Mouse (Mus musculus) forebrain, embryonic 11.5 days (tissue): ENCODE measurements around the gene Phactr1. TPM values are rescaled to one million over a fixed set of nuclear protein-coding genes. Genes with fewer than 3 reads are reported as not detected.

ENCODE experiments used
- ATAC-seq: fragments of 200-750 bp; cut with Nextera tagmentation; replicated peaks from 2 replicates; pipeline ENCODE4 v1.8.0; 2017; ENCODE audit warnings: moderate TSS enrichment; ENCODE audit not compliant: low FRiP score
- DNase-seq: peaks from one replicate; pipeline ENCODE4 v3.0.0-alpha.2; 2017; ENCODE audit warnings: low spot score
- H3K27ac ChIP-seq: fragments of 300-500 bp; sonication (generic); 2 replicates; pipeline ENCODE4 v1.5.1; 2014; ENCODE audit warnings: low read depth, low read length
- H3K27me3 ChIP-seq: fragments of 300-500 bp; sonication (generic); 2 replicates; pipeline ENCODE4 v1.6.1; 2014; ENCODE audit warnings: mild to moderate bottlenecking, low read length, mixed read lengths; ENCODE audit not compliant: control insufficient read depth, insufficient read depth
- H3K36me3 ChIP-seq: fragments of 300-500 bp; sonication (generic); 2 replicates; pipeline ENCODE4 v1.6.1; 2014; ENCODE audit warnings: mild to moderate bottlenecking, low read length, moderate library complexity, mixed read lengths; ENCODE audit not compliant: control insufficient read depth, insufficient read depth
- H3K4me1 ChIP-seq: fragments of 300-500 bp; sonication (generic); replicated peaks from 2 replicates; pipeline ENCODE4 v1.6.1; 2014; ENCODE audit warnings: low read length, mixed read lengths; ENCODE audit not compliant: control insufficient read depth, insufficient read depth
- H3K4me2 ChIP-seq: fragments of 300-500 bp; sonication (generic); 2 replicates; pipeline ENCODE4 v1.6.1; 2014; ENCODE audit warnings: low read depth, mild to moderate bottlenecking, low read length, moderate library complexity, mixed read lengths; ENCODE audit not compliant: severe bottlenecking
- H3K4me3 ChIP-seq: fragments of 300-500 bp; sonication (generic); 2 replicates; pipeline ENCODE4 v1.5.1; 2014; ENCODE audit warnings: low read depth, low read length
- H3K9ac ChIP-seq: fragments of 300-500 bp; sonication (generic); 2 replicates; pipeline ENCODE4 v1.6.1; 2014; ENCODE audit warnings: low read length
- H3K9me3 ChIP-seq: fragments of 300-500 bp; sonication (generic); 2 replicates; pipeline ENCODE4 v1.6.1; 2016; ENCODE audit warnings: low read length, mixed read lengths; ENCODE audit not compliant: control insufficient read depth
- WGBS: fragments of 180-500 bp; shearing (Covaris S2); extraction: QIAGEN DNeasy Blood & Tissue Kit; methylation state at CpG from one replicate; pipeline ENCODE4 v1.1.7; 2014; 5-methylcytosine and 5-hydroxymethylcytosine counted together
- polyA plus RNA-seq: library from polyadenylated mRNA; unstranded; fragments of >200 nt; fragmentation: Nextera tagmentation; extraction: Ambion mirVana; gene quantifications from 2 replicates; pipeline ENCODE4 v1.2.1, GENCODE M21; 2014

Gene Phactr1
- polyA plus RNA-seq, 1 experiment from 2014 or later, result 12.4 TPM

- Histone ChIP-seq H3K4me3 (no peak overlapping the region), H3K9me3 (no peaks in the 10 kb centered on the region), H3K27me3 (no peaks in the 10 kb centered on the region), H3K4me1 (no peaks in the 10 kb centered on the region), H3K36me3 (no peaks in the 10 kb centered on the region), H3K9ac (no peak overlapping the region), H3K4me2 (no peak overlapping the region), H3K27ac (no peak overlapping the region)
- ATAC-seq (no peak), DNase-seq (no peak)
- WGBS, result 85% methylated on average over 3 of the region's 3 CpGs
Measured at GRCm38 (mm10) chr13:42950056-42950455, 269.6 kb downstream of the Phactr1 start.

DNA sequence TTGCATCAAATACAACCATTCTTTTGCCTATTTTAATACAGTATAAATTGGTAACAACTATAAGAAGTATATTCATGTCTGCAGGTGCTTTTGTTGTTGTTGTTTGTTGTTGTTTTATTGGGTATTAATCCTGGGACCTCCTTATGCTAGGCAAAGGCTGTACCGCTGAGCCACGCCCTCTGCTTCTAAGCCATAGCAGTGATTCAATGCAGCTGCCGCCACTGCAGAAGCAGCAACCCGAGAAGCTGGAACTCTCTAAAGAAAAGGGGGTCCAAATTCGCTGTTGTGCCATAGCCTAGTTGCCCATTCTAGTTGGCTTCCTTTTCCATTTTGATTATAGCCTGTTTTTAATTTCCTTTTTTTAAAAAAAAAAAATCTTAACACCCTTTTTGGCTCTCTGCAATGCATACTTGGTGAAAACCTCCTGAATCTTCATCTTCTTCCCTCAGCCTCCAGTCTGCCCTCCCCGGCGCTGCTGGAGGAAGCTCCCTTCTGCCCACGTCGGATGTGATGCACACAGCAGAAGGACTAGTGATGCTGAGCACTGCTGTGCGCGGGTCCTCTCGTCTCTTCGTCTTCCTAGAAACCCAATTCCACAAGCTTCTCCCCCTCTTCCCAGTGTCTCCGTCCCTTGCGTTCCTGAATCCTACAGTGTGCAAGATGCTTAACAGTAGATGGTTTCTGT lies 271.8 kb downstream of the Phactr1 start:
- no peaks in the 10 kb centered on the region for H3K4me1 ChIP-seq
- no peaks in the 10 kb centered on the region for H3K27me3 ChIP-seq
- WGBS, result 75% methylated on average over 15 of the region's 15 CpGs
- H3K4me2 ChIP-seq, result no peak overlapping the region
- H3K36me3 ChIP-seq, result no peaks in the 10 kb centered on the region
- no peak overlapping the region for H3K4me3 ChIP-seq
- no peak overlapping the region for H3K27ac ChIP-seq
- H3K9ac ChIP-seq, result no peak overlapping the region
- H3K9me3 ChIP-seq, result no peaks in the 10 kb centered on the region
- ATAC-seq (no peak), DNase-seq (no peak)

DNA sequence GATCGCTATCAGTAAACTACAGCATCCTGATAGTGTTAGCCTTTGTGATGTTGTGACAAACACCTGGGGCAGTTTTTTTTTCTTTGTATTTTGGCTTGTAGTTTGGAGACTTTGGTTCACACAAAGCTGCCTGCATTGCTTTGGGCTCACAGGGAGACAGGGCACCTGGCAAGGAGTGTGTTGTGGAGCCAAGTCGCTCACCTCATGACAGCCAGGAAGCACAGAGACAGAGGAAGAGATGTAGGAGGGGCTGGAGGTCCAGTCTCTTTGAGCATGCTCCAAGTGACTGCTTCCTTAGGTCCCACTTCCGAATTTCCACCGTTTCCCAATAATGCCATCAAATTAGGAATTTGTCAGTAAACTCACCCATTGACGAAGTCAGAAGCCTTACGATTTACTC lies 272.6 kb downstream of the Phactr1 start:
- no peak overlapping the region for H3K9ac ChIP-seq
- WGBS, result 95% methylated on average over 6 of the region's 6 CpGs
- H3K9me3 ChIP-seq, result no peaks in the 10 kb centered on the region

GRCm38 (mm10) chr13:42954116-42954515 lies 273.7 kb downstream of the Phactr1 start:
- Histone ChIP-seq H3K36me3 (no peaks in the 10 kb centered on the region), H3K4me1 (no peaks in the 10 kb centered on the region), H3K27me3 (no peaks in the 10 kb centered on the region), H3K9ac (no peak overlapping the region), H3K4me3 (no peak overlapping the region), H3K4me2 (no peak overlapping the region), H3K27ac (no peak overlapping the region), H3K9me3 (no peaks in the 10 kb centered on the region)
- no peak for ATAC-seq
- no peak for DNase-seq
- WGBS, result 72% methylated on average over 5 of the region's 5 CpGs

More for the DNA sequence above, 272.6 kb downstream of the Phactr1 start:
- no peak for DNase-seq
- H3K36me3 ChIP-seq, result no peaks in the 10 kb centered on the region
- no peak overlapping the region for H3K4me3 ChIP-seq
- H3K27ac ChIP-seq, result no peak overlapping the region
- no peaks in the 10 kb centered on the region for H3K27me3 ChIP-seq
- ATAC-seq, result no peak
- H3K4me2 ChIP-seq, result no peak overlapping the region
- H3K4me1 ChIP-seq, result no peaks in the 10 kb centered on the region

DNA sequence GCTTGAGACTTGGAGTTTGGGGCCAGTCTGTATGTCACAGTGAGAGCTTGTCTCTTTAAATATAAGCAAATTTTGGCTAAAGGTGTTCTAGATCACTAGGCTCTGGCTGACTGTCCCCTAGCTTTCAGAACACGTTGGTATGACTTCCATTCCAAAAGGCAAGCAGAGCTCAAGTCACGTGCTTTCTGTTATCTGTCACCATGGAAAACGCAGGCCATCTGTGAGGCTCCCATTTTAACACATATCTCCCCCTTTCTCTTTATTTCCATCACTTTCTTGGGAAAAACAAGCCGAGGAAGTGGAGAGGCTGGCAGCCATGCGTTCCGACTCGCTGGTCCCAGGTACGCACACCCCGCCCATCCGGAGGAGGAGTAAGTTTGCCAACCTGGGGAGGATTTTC lies 275.9 kb downstream of the Phactr1 start:
- no peaks in the 10 kb centered on the region for H3K36me3 ChIP-seq
- no peaks in the 10 kb centered on the region for H3K4me1 ChIP-seq
- H3K27ac ChIP-seq, result no peak overlapping the region
- H3K27me3 ChIP-seq, result no peaks in the 10 kb centered on the region
- no peaks in the 10 kb centered on the region for H3K9me3 ChIP-seq
- no peak overlapping the region for H3K4me3 ChIP-seq
- ATAC-seq (no peak), DNase-seq (no peak)
- H3K9ac ChIP-seq, result no peak overlapping the region
- H3K4me2 ChIP-seq, result no peak overlapping the region
- WGBS, result 91% methylated on average over 10 of the region's 10 CpGs

- WGBS, result 76% methylated on average over 7 of the region's 7 CpGs
- Histone ChIP-seq H3K4me1 (no peaks in the 10 kb centered on the region), H3K4me3 (no peak overlapping the region), H3K27me3 (no peaks in the 10 kb centered on the region), H3K36me3 (no peaks in the 10 kb centered on the region), H3K9me3 (no peaks in the 10 kb centered on the region), H3K9ac (no peak overlapping the region), H3K4me2 (no peak overlapping the region), H3K27ac (no peak overlapping the region)
- DNase-seq (no peak), ATAC-seq (no peak)
Measured at GRCm38 (mm10) chr13:42957856-42958255, 277.4 kb downstream of the Phactr1 start.

- Histone ChIP-seq H3K9ac (no peak overlapping the region), H3K9me3 (no peaks in the 10 kb centered on the region), H3K36me3 (no peaks in the 10 kb centered on the region), H3K4me3 (no peak overlapping the region), H3K27ac (no peak overlapping the region), H3K27me3 (no peaks in the 10 kb centered on the region), H3K4me2 (no peak overlapping the region), H3K4me1 (no peaks in the 10 kb centered on the region)
- ATAC-seq, result no peak
- DNase-seq, result no peak
- 97% methylated on average over 2 of the region's 2 CpGs for WGBS
Measured at GRCm38 (mm10) chr13:42958867-42959266, 278.4 kb downstream of the Phactr1 start.

DNA sequence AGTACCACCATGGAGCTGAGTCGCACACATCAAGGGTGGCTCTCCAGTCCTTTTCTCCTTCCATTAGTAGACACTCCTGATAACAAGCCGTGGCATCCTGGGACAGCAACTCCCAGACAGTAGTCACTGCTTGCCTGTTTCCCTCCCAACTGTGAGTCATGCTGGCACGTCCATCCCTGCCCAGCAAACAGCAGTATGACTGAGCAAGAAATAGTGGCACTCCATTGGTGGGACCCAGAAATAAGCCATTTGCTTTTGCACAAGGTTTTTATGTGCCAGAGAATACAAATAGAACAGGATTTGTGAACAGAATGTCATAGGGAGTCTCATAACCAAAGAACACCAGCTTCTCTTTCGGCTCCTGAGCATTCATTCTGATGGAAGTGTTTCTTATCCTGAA lies 281.1 kb downstream of the Phactr1 start:
- no peak overlapping the region for H3K4me3 ChIP-seq
- DNase-seq (no peak), ATAC-seq (no peak)
- WGBS, result 87% methylated on average over 4 of the region's 4 CpGs
- no peaks in the 10 kb centered on the region for H3K36me3 ChIP-seq
- no peaks in the 10 kb centered on the region for H3K27me3 ChIP-seq
- no peaks in the 10 kb centered on the region for H3K9me3 ChIP-seq
- no peak overlapping the region for H3K27ac ChIP-seq
- H3K9ac ChIP-seq, result no peak overlapping the region
- no peak overlapping the region for H3K4me2 ChIP-seq
- H3K4me1 ChIP-seq, result no peaks in the 10 kb centered on the region

DNA sequence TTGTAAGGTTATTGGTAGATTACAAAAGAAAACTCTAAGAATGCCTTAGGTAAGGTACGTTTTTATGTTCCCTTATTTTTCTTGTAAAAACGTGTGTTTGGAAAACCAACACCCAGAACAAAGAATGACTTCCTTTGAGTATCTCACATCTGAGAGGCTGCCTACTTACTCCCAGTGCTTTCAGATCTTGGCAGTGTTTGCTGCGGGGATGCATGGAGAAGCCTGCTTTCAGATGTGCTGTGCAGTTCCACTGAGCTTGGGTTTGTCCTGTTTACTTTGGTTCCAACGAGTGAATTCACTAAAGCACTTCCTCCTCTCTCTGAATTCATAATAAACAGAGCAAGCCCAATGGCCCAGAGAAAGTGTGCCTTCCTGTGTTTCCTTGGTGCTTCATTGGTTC lies 288.1 kb downstream of the Phactr1 start:
- H3K36me3 ChIP-seq, result no peaks in the 10 kb centered on the region
- H3K27me3 ChIP-seq, result no peaks in the 10 kb centered on the region
- ATAC-seq (no peak), DNase-seq (no peak)
- H3K27ac ChIP-seq, result no peak overlapping the region
- no peak overlapping the region for H3K4me3 ChIP-seq
- no peaks in the 10 kb centered on the region for H3K4me1 ChIP-seq
- no peak overlapping the region for H3K4me2 ChIP-seq
- WGBS, result 87% methylated on average over 4 of the region's 4 CpGs
- no peak overlapping the region for H3K9ac ChIP-seq
- no peaks in the 10 kb centered on the region for H3K9me3 ChIP-seq
